Mouse (Mus musculus) kidney, adult 2 months (tissue): ENCODE measurements around the gene App. TPM values are rescaled to one million over a fixed set of nuclear protein-coding genes. Genes with fewer than 3 reads are reported as not detected.

ENCODE experiments used
- DNase-seq: peaks from one replicate; pipeline ENCODE4 v3.0.0; 2021
- H3K27ac ChIP-seq: fragments of 200-500 bp; 2 replicates; pipeline ENCODE4 v1.5.1; 2012; ENCODE audit warnings: low read depth, low read length, control low read depth, inconsistent platforms; ENCODE audit not compliant: insufficient read depth
- H3K27me3 ChIP-seq: fragments of 200-500 bp; replicated peaks from 2 replicates; pipeline ENCODE4 v1.6.1; 2012; ENCODE audit warnings: mild to moderate bottlenecking, moderate library complexity, low read length, inconsistent platforms; ENCODE audit not compliant: control insufficient read depth, insufficient read depth
- H3K36me3 ChIP-seq: fragments of 200-500 bp; 2 replicates; pipeline ENCODE4 v1.6.1; 2012; ENCODE audit warnings: mild to moderate bottlenecking, moderate library complexity, low read length, inconsistent platforms; ENCODE audit not compliant: control insufficient read depth, insufficient read depth
- H3K4me1 ChIP-seq: fragments of 200-500 bp; 2 replicates; pipeline ENCODE4 v1.6.1; 2011; ENCODE audit warnings: low read length; ENCODE audit not compliant: control insufficient read depth, insufficient read depth
- H3K4me3 ChIP-seq: fragments of 200-500 bp; 2 replicates; pipeline ENCODE4 v1.5.1; 2011; ENCODE audit warnings: mild to moderate bottlenecking, low read depth, low read length, control low read depth; ENCODE audit not compliant: insufficient read depth
- CTCF ChIP-seq: fragments of 200-500 bp; conservative IDR thresholded peaks from 2 replicates; pipeline ENCODE4 v1.5.1; 2011; ENCODE audit warnings: low read depth, mild to moderate bottlenecking, control low read depth, low read length, moderate library complexity, mixed read lengths; ENCODE audit not compliant: insufficient read depth, insufficient read length
- POLR2A ChIP-seq: fragments of 200-500 bp; IDR thresholded peaks from one replicate; pipeline ENCODE4 v1.6.1; 2011; ENCODE audit warnings: low read depth, low read length, control low read depth
- WGBS: fragments of 180-500 bp; shearing (Covaris S2); methylation state at CpG from one replicate; pipeline ENCODE4 v1.1.7; 2018; 5-methylcytosine and 5-hydroxymethylcytosine counted together
- polyA plus RNA-seq: library from polyadenylated mRNA; depleted of rRNA; stranded (reverse); fragments of >200 nt; gene quantifications from 2 replicates; pipeline ENCODE4 v1.2.3, GENCODE M21; 2012

App gene
- polyA plus RNA-seq, 1 experiment, result 587 TPM

DNA sequence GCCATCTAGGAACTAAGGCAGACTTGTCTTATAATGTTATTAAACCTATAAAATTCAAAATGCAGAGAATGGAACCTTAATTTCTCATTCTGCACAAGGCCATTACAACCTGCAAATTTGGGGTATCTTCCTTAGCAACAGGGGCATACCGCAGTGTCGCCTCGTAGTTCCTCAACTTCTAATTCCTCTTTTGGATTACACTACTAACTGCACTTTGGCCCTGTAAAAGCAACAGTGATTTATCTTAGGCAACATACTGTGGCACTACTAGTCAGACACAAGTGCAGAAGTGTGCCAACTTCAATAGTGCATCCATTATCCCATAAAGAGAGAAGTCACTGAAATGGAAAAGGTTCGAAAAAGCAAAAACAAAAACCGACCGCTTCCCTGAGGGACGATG is 74.5 kb downstream of the App start:
- TF ChIP-seq POLR2A, result no peak
- no peak for TF ChIP-seq CTCF
- DNase-seq, result no peak
- Histone ChIP-seq H3K27me3 (no peaks in the 10 kb centered on the region), H3K4me1 (peaks cover 18% of the 10 kb centered on the region), H3K36me3 (peaks cover 6% of the 10 kb centered on the region), H3K27ac (no peak overlapping the region), H3K4me3 (no peak overlapping the region)
- WGBS, result 79% methylated on average over 7 of the region's 7 CpGs

DNA sequence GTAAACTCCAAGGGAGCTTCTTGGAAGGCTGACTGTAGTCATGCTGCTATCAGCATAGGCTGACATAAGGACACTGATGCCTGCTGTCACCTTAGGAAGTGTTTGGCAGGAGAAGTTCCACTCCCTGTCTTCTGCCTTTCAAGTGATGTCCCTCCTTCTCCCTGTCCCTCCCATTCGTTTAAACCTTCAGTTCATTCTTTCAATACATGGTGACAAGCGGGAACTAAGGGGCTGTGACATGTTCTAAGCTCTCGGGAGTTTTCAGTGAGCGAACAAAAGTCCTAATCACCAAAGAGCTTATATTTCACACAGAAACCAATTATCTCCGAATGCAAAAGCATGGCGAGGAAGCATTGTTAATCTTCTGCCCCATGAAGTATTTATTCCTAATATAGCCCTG is 77.2 kb downstream of the App start:
- WGBS, result 84% methylated on average over 6 of the region's 6 CpGs
- no peak overlapping the region for H3K4me3 ChIP-seq
- no peaks in the 10 kb centered on the region for H3K27me3 ChIP-seq
- no peak for DNase-seq
- H3K27ac ChIP-seq, result no peak overlapping the region
- H3K36me3 ChIP-seq, result peaks cover 1% of the 10 kb centered on the region; the same call in 1 of the 2 replicates
- peaks cover 24% of the 10 kb centered on the region for H3K4me1 ChIP-seq
- TF ChIP-seq CTCF (no peak), POLR2A (no peak)

DNA sequence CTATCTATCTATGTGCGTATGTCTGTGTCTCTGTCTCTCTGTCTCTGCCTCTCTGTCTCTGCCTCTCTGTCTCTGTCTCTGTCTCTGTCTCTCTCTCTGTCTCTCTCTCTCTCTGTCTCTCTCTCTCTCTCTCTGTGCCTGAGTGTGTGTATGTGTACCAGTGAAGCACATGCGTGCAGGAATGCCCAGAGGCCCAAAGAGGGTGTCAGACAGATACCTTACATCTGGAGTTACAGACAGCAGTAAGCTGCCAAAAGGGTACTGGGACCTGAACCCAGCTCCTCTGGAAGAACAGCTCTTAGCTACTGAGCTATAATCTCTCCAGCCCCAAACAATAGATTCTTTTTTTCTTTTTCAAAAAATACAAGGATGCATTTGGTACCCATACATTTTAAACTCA is 77.6 kb downstream of the App start:
- Histone ChIP-seq H3K4me3 (no peak overlapping the region), H3K4me1 (peaks cover 28% of the 10 kb centered on the region), H3K27ac (no peak overlapping the region), H3K27me3 (no peaks in the 10 kb centered on the region), H3K36me3 (no peaks in the 10 kb centered on the region; the same call in 1 of the 2 replicates)
- TF ChIP-seq CTCF, result no peak
- DNase-seq, result no peak
- WGBS, result 95% methylated on average over 2 of the region's 2 CpGs

DNA sequence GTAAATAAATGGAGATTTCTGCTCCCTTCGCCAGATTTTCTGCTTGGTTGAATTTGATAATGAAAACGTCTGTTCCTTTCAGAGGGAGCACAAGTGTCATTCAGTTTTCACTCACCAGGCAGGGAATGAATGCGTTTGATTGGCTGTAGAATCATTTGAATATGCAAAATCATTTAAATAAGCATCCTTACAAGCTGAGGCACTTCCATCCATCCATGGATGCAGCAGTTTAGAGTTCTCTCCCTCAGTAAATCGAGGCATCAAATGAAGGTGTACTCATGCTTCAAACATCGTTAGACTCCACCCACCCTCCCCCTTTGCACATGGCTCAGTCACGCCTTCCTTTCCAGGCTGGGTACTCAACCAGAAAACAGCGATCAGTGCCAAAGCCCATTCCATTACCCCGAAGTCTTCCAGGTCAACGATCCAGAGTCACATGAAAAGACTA is 80.9 kb downstream of the App start:
- Histone ChIP-seq H3K27me3 (no peaks in the 10 kb centered on the region), H3K27ac (peak overlapping the region; percentile 52; the same call in 1 of the 2 replicates), H3K36me3 (no peaks in the 10 kb centered on the region; the same call in 1 of the 2 replicates), H3K4me1 (peaks cover 29% of the 10 kb centered on the region), H3K4me3 (no peak overlapping the region)
- 25% methylated on average over 9 of the region's 9 CpGs for WGBS
- DNase-seq, result peak; percentile 95
- TF ChIP-seq POLR2A, result no peak
- no peak for TF ChIP-seq CTCF

DNA sequence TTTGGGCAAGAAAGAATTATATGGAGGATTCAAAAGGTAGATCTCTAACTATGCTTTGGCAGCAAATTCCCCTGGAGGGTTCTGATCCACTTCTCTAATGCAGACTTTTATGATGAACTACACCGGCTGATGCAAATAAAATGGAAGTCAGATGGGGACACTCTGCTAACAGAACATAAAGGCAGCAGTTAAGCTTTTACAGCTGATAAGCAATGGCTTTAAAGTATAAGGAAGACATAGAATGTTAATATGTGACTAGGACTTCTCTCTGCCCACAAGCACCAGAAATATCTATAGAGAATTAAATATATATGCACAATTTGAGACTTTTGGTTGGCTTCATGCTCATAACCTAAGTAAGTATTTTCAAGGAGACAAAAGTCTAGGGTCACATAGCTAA is 81.4 kb downstream of the App start:
- Histone ChIP-seq H3K4me1 (peaks cover 32% of the 10 kb centered on the region), H3K27ac (no peak overlapping the region), H3K36me3 (no peaks in the 10 kb centered on the region), H3K4me3 (no peak overlapping the region), H3K27me3 (no peaks in the 10 kb centered on the region)
- DNase-seq, result no peak
- no peak for TF ChIP-seq POLR2A
- no peak for TF ChIP-seq CTCF
- WGBS, result 57% methylated on average over 1 of the region's 1 CpGs

DNA sequence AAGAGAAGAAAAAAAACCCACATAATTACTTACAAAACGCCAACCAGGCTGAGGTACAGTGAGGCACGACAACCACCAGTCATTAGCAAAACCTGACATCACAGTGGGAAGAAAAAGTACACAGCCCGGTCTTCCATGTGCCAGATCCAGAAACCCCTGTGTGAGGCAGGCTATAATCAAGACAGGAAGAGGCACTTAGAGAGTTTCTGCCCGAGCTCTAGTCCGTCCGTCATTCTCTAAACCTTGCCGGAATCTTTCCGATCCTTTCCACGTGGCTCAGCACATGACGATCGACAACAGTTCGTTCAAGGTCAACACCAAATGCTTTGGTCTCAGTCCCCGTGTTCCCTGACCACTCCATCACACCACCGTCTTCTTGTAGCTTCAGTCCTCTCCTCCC is 82.6 kb downstream of the App start:
- 39% methylated on average over 14 of the region's 14 CpGs for WGBS
- TF ChIP-seq CTCF (no peak), POLR2A (no peak)
- no peak overlapping the region for H3K27ac ChIP-seq

DNA sequence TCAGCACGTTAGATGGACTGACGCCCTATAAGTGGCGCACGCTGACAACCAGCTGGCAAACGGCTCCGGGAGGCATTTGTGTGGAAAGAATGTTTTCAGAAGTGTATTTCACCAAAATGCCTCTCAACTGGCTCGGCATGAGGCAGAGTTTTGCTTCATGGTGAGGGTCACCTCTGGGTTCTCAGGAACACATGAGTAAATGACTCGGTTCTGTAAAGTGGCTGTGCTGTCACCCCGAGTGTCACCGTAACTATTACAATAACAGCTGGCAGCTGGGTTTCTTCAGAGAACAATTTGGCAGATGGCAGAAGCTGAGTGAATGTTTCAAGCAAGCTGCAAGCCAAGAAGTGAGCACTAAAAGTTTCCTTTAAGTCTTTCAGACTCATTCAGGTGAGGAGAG is 85.4 kb downstream of the App start:
- Histone ChIP-seq H3K27ac (no peak overlapping the region), H3K27me3 (no peaks in the 10 kb centered on the region), H3K36me3 (no peaks in the 10 kb centered on the region), H3K4me3 (no peak overlapping the region), H3K4me1 (peaks cover 22% of the 10 kb centered on the region)
- no peak for DNase-seq
- TF ChIP-seq CTCF (no peak), POLR2A (no peak)
- WGBS, result 56% methylated on average over 10 of the region's 10 CpGs

More for the DNA sequence above, 82.6 kb downstream of the App start:
- DNase-seq, result no peak
- Histone ChIP-seq H3K4me3 (no peak overlapping the region), H3K36me3 (no peaks in the 10 kb centered on the region), H3K4me1 (peaks cover 37% of the 10 kb centered on the region), H3K27me3 (no peaks in the 10 kb centered on the region)
